Mouse (Mus musculus) right cerebral cortex, postnatal 25 days (tissue): ENCODE data around the gene Pald1.

ENCODE experiments used
- DNase-seq: peaks from one replicate; pipeline ENCODE4 v3.0.0; 2022

The Pald1 gene

DNA sequence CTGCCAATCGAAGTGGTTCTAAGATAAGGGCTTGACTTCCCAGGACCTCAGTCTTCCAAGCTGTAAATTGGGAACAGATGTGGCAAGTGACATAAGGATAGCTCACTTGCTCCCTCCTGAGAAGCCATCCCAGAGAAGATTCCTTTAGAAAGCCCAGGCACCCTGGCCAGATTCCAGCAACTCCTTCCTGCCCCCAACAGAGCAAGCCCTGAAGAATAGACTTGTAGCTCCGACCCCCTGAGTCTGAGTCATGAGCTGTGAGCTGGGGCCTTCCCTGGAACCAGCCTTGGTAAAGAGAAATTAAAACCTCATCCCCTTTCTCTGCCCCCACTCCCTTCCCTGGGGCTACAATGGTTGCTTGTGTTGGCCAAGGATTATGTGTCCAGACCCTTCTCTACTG, 108.8 kb downstream of the Pald1 start:
- DNase-seq: no peak

- DNase-seq: no peak
These were observed 109.5 kb downstream of the Pald1 start for GRCm38 (mm10) chr10:61273844-61274215.

DNA sequence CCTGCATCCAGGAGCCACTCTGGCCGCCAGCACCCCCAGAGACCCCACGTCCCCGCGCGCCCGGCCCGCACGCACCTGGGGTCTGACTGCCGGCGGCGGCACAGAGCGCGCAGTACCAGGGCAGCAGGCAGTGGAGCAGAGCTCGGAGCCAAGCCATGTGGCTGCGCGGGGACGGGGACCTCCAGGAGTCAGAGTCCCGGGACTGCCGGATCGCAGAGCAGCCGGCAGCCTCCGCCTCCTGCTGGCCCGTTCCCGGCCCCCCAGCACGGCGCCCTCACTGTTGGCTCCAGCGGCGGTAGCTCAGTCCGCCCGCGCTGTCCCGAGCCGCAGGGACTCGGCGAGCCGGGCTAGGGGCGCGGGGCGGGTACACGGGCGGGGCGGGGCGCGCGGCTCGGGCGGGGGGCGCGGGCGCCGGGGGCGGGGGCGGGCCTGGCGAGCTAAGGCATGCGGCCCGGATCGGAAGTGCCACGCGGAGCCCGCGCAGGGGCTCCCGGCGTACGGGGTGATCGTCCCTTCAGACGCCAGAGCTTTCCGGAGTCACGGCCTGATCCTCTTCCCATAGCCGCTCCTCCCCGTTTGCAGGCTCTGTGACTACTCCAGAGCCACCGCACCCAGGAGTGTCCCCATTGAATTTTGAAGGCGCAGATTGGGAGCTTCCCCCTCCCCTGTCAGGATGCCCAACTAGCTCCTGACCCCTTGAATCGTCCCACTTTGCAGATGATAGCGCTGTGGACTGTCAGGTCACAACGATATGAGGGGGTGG, 110.1 kb downstream of the Pald1 start, which contains the start of gene Adamts14:
Adamts14 (minus strand) TSS at position 358 of the 763 bp plus-strand sequence.
- no peak for DNase-seq

DNA sequence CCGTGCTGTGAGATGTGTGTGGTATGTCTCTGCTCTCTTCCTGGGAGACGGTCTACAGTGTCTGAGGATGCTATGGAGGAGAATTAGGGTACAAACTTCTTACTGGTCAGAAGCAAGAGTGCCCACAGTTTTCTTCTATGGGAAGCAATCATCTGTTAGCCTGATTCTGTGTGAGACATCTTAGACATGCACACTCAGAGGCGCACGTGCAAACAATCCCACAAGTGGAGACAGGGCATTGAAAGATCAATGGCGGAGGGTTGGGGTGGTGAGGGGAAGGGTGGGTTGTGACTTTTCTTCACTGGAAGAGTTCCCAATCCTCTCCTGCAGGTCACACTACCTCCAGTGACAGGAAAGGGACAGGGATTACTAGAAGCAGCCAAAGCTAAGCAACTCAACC, 110.7 kb downstream of the Pald1 start:
- DNase-seq: no peak

GRCm38 (mm10) chr10:61272089-61272626, 111.2 kb downstream of the Pald1 start:
- no peak for DNase-seq
